Mouse (Mus musculus) liver, embryonic 13.5 days (tissue): Measurements from ENCODE around the gene Aqp7. TPM values are rescaled to one million over a fixed set of nuclear protein-coding genes. Genes with fewer than 3 reads are reported as not detected.
"Not testable (repeated sequence)": the region's sequence is repeated elsewhere in the genome, so short reads cannot be mapped to it uniquely, and the experiment has no call there.

Experiments used
- ATAC-seq: fragments of 200-750 bp; cut with Nextera tagmentation; 2 replicates; pipeline ENCODE4 v1.8.0; 2017; ENCODE audit warnings: low read depth, mild to moderate bottlenecking, moderate number of reproducible peaks, moderate library complexity
- DNase-seq: peaks from one replicate; pipeline ENCODE4 v3.0.0; 2022
- H3K27ac ChIP-seq: fragments of 300-500 bp; sonication (generic); 2 replicates; pipeline ENCODE4 v1.5.1; 2015; ENCODE audit warnings: moderate library complexity, mild to moderate bottlenecking, inconsistent platforms
- H3K27me3 ChIP-seq: fragments of 300-500 bp; sonication (generic); 2 replicates; pipeline ENCODE4 v1.6.1; 2015; ENCODE audit warnings: mild to moderate bottlenecking, inconsistent platforms
- H3K36me3 ChIP-seq: fragments of 300-500 bp; sonication (generic); 2 replicates; pipeline ENCODE4 v1.6.1; 2015; ENCODE audit warnings: mild to moderate bottlenecking, inconsistent platforms
- H3K4me1 ChIP-seq: fragments of 300-500 bp; sonication (generic); replicated peaks from 2 replicates; pipeline ENCODE4 v1.6.1; 2015; ENCODE audit warnings: inconsistent platforms
- H3K4me2 ChIP-seq: fragments of 300-500 bp; sonication (generic); 2 replicates; pipeline ENCODE4 v1.6.1; 2015; ENCODE audit warnings: inconsistent platforms, mild to moderate bottlenecking, moderate library complexity
- H3K4me3 ChIP-seq: fragments of 300-500 bp; sonication (generic); replicated peaks from 2 replicates; pipeline ENCODE4 v1.5.1; 2015; ENCODE audit warnings: mild to moderate bottlenecking, inconsistent platforms
- H3K9ac ChIP-seq: fragments of 300-500 bp; sonication (generic); 2 replicates; pipeline ENCODE4 v1.6.1; 2015; ENCODE audit warnings: mild to moderate bottlenecking, inconsistent platforms
- H3K9me3 ChIP-seq: fragments of 300-500 bp; sonication (generic); replicated peaks from 2 replicates; pipeline ENCODE4 v1.6.1; 2016; ENCODE audit warnings: inconsistent platforms
- WGBS: fragments of 180-500 bp; shearing (Covaris S2); methylation state at CpG from one replicate; pipeline ENCODE4 v1.1.7; 2015; ENCODE audit not compliant: insufficient replicate concordance; 5-methylcytosine and 5-hydroxymethylcytosine counted together
- polyA plus RNA-seq: library from polyadenylated mRNA; unstranded; fragments of >200 nt; fragmentation: Nextera tagmentation; extraction: Ambion mirVana; gene quantifications from 2 replicates; pipeline ENCODE4 v1.2.1, GENCODE M21; 2015

The Aqp7 gene
- polyA plus RNA-seq, 1 experiment from 2014 or later: 1.2 TPM

GRCm38 (mm10) chr4:41084819-41085218 is 36.9 kb upstream of the Aqp7 start:
- 71% methylated on average over 4 of the region's 4 CpGs for WGBS
- ATAC-seq: no peak
- no peak for DNase-seq
- Histone ChIP-seq H3K4me3 (no peak overlapping the region), H3K36me3 (no peaks in the 10 kb centered on the region), H3K27me3 (no peaks in the 10 kb centered on the region), H3K9ac (no peak overlapping the region), H3K4me2 (no peak overlapping the region), H3K27ac (no peak overlapping the region), H3K9me3 (no peaks in the 10 kb centered on the region), H3K4me1 (peaks cover 87% of the 10 kb centered on the region)

GRCm38 (mm10) chr4:41082803-41083202 is 34.9 kb upstream of the Aqp7 start:
- peak overlapping the region; percentile 14; the same call in 1 of the 2 replicates for H3K9ac ChIP-seq
- ATAC-seq (peak; percentile 62), DNase-seq (peak; percentile 56)
- H3K27me3 ChIP-seq, H3K9me3 ChIP-seq, H3K36me3 ChIP-seq, H3K4me3 ChIP-seq: not testable (repeated sequence)
- 36% methylated on average over 4 of the region's 4 CpGs for WGBS
- H3K4me2 ChIP-seq: 0 out of 2 replicates have a peak overlapping the region, but pooled peaks have one; percentile 4
- H3K27ac ChIP-seq: peak overlapping the region; percentile 75
- H3K4me1 ChIP-seq: peaks cover 75% of the 10 kb centered on the region

GRCm38 (mm10) chr4:41081733-41082132 is 33.8 kb upstream of the Aqp7 start:
- Histone ChIP-seq H3K27me3 (peaks cover 4% of the 10 kb centered on the region; the same call in 1 of the 2 replicates), H3K4me1 (peaks cover 65% of the 10 kb centered on the region), H3K36me3 (no peaks in the 10 kb centered on the region), H3K27ac (peak overlapping the region; percentile 75), H3K9ac (no peak overlapping the region), H3K9me3 (no peaks in the 10 kb centered on the region), H3K4me3 (no peak overlapping the region), H3K4me2 (no peak overlapping the region)
- WGBS: 45% methylated on average over 5 of the region's 5 CpGs
- DNase-seq: peak; percentile 34
- peak; percentile 73 for ATAC-seq

GRCm38 (mm10) chr4:41078726-41079125 is 30.8 kb upstream of the Aqp7 start:
- Histone ChIP-seq H3K4me1 (peaks cover 37% of the 10 kb centered on the region), H3K9me3 (no peaks in the 10 kb centered on the region), H3K4me3 (no peak overlapping the region), H3K9ac (no peak overlapping the region), H3K27ac (no peak overlapping the region), H3K4me2 (no peak overlapping the region), H3K27me3 (peaks cover 8% of the 10 kb centered on the region; the same call in 1 of the 2 replicates), H3K36me3 (no peaks in the 10 kb centered on the region)
- 41% methylated on average over 6 of the region's 6 CpGs for WGBS
- no peak for ATAC-seq
- DNase-seq: no peak

GRCm38 (mm10) chr4:41074461-41074860 is 26.5 kb upstream of the Aqp7 start:
- H3K27me3 ChIP-seq: peaks cover 8% of the 10 kb centered on the region; the same call in 1 of the 2 replicates
- no peaks in the 10 kb centered on the region for H3K9me3 ChIP-seq
- ATAC-seq (no peak), DNase-seq (no peak)
- H3K36me3 ChIP-seq: no peaks in the 10 kb centered on the region
- 69% methylated on average over 6 of the region's 6 CpGs for WGBS
- peaks cover 14% of the 10 kb centered on the region for H3K4me1 ChIP-seq
- H3K9ac ChIP-seq: no peak overlapping the region
- no peak overlapping the region for H3K4me2 ChIP-seq
- no peak overlapping the region for H3K27ac ChIP-seq
- H3K4me3 ChIP-seq: no peak overlapping the region

GRCm38 (mm10) chr4:41073008-41073817 is 25.3 kb upstream of the Aqp7 start:
- H3K4me2 ChIP-seq: no peak overlapping the region
- no peak for DNase-seq
- H3K9ac ChIP-seq: no peak overlapping the region

GRCm38 (mm10) chr4:41071500-41072429 is 23.8 kb upstream of the Aqp7 start:
- no peak for DNase-seq
- ATAC-seq: no peak
- Histone ChIP-seq H3K4me2 (no peak overlapping the region), H3K36me3 (no peaks in the 10 kb centered on the region), H3K27me3 (0 out of 2 replicates have a peak, but pooled peaks cover 3% of the 10 kb centered on the region), H3K9ac (no peak overlapping the region), H3K9me3 (no peaks in the 10 kb centered on the region), H3K4me1 (0 out of 2 replicates have a peak, but pooled peaks cover 5% of the 10 kb centered on the region), H3K27ac (no peak overlapping the region), H3K4me3 (no peak overlapping the region)
- WGBS: 71% methylated on average over 14 of the region's 14 CpGs

More at GRCm38 (mm10) chr4:41073008-41073817, 25.3 kb upstream of the Aqp7 start:
- Histone ChIP-seq H3K36me3 (no peaks in the 10 kb centered on the region), H3K4me1 (0 out of 2 replicates have a peak, but pooled peaks cover 5% of the 10 kb centered on the region), H3K9me3 (no peaks in the 10 kb centered on the region), H3K4me3 (no peak overlapping the region), H3K27ac (peak overlapping the region; percentile 13; the same call in 1 of the 2 replicates), H3K27me3 (peaks cover 8% of the 10 kb centered on the region; the same call in 1 of the 2 replicates)
- ATAC-seq: no peak
- WGBS: 33% methylated on average over 12 of the region's 12 CpGs

- peaks cover 11% of the 10 kb centered on the region; the same call in 1 of the 2 replicates for H3K27me3 ChIP-seq
- ATAC-seq (no peak), DNase-seq (no peak)
- 80% methylated on average over 4 of the region's 4 CpGs for WGBS
- H3K27ac ChIP-seq: no peak overlapping the region
- peaks cover 11% of the 10 kb centered on the region for H3K4me1 ChIP-seq
- no peak overlapping the region for H3K9ac ChIP-seq
- no peak overlapping the region for H3K4me2 ChIP-seq
- no peak overlapping the region for H3K4me3 ChIP-seq
- H3K36me3 ChIP-seq: no peaks in the 10 kb centered on the region
- no peaks in the 10 kb centered on the region for H3K9me3 ChIP-seq
These were observed 17.3 kb upstream of the Aqp7 start for GRCm38 (mm10) chr4:41065196-41065595.

GRCm38 (mm10) chr4:41063894-41064673 is 16.1 kb upstream of the Aqp7 start:
- WGBS: 19% methylated on average over 16 of the region's 16 CpGs
- Histone ChIP-seq H3K9me3 (no peaks in the 10 kb centered on the region), H3K27ac (no peak overlapping the region), H3K4me1 (peaks cover 11% of the 10 kb centered on the region), H3K9ac (no peak overlapping the region), H3K4me3 (no peak overlapping the region), H3K27me3 (peaks cover 11% of the 10 kb centered on the region; the same call in 1 of the 2 replicates), H3K36me3 (no peaks in the 10 kb centered on the region), H3K4me2 (peak overlapping the region; percentile 39)
- no peak for DNase-seq
- ATAC-seq: no peak

- H3K36me3 ChIP-seq: no peaks in the 10 kb centered on the region
- peaks cover 11% of the 10 kb centered on the region; the same call in 1 of the 2 replicates for H3K27me3 ChIP-seq
- no peak overlapping the region for H3K4me2 ChIP-seq
- H3K4me1 ChIP-seq: peaks cover 15% of the 10 kb centered on the region
- no peaks in the 10 kb centered on the region for H3K9me3 ChIP-seq
- ATAC-seq (0 out of 2 replicates have a peak, but pooled peaks have one; percentile 14), DNase-seq (no peak)
- no peak overlapping the region for H3K9ac ChIP-seq
- WGBS: 58% methylated on average over 3 of the region's 3 CpGs
- no peak overlapping the region for H3K4me3 ChIP-seq
- no peak overlapping the region for H3K27ac ChIP-seq
These were observed 15.4 kb upstream of the Aqp7 start for GRCm38 (mm10) chr4:41063351-41063750.
